Mouse (Mus musculus): ENCODE measurements around the gene Rbfox1. TPM values are rescaled to one million over a fixed set of nuclear protein-coding genes. Genes with fewer than 3 reads are reported as not detected.

Rbfox1 gene
- total RNA-seq, 2 experiments from 2014 or later, result not detected

GRCm38 (mm10) chr16:6844659-6845058 is 959.5 kb downstream of the Rbfox1 start:
- no peak for ATAC-seq (replicated peaks; ENCODE audit: low FRiP score, poor library complexity, severe bottlenecking)

- ATAC-seq (replicated peaks; ENCODE audit: low FRiP score, poor library complexity, severe bottlenecking), result no peak
Observed at GRCm38 (mm10) chr16:6851393-6851792, 966.2 kb downstream of the Rbfox1 start.

- ATAC-seq (replicated peaks; ENCODE audit: low FRiP score, poor library complexity, severe bottlenecking), result no peak
Observed at GRCm38 (mm10) chr16:6853796-6854195, 968.6 kb downstream of the Rbfox1 start.

GRCm38 (mm10) chr16:6861656-6862055 is 976.5 kb downstream of the Rbfox1 start:
- ATAC-seq (replicated peaks; ENCODE audit: low FRiP score, poor library complexity, severe bottlenecking), result no peak

- no peak for ATAC-seq (replicated peaks; ENCODE audit: low FRiP score, poor library complexity, severe bottlenecking)
Observed at GRCm38 (mm10) chr16:6882683-6883430, 997.7 kb downstream of the Rbfox1 start.

GRCm38 (mm10) chr16:6883798-6884197 is 998.6 kb downstream of the Rbfox1 start:
- ATAC-seq (replicated peaks; ENCODE audit: low FRiP score, poor library complexity, severe bottlenecking), result no peak

GRCm38 (mm10) chr16:6885617-6886016 is 1000.5 kb downstream of the Rbfox1 start:
- no peak for ATAC-seq (replicated peaks; ENCODE audit: low FRiP score, poor library complexity, severe bottlenecking)

GRCm38 (mm10) chr16:6889221-6889620 is 1004.1 kb downstream of the Rbfox1 start:
- no peak for ATAC-seq (replicated peaks; ENCODE audit: low FRiP score, poor library complexity, severe bottlenecking)

GRCm38 (mm10) chr16:6897734-6898133 is 1012.6 kb downstream of the Rbfox1 start:
- no peak for ATAC-seq (replicated peaks; ENCODE audit: low FRiP score, poor library complexity, severe bottlenecking)

- ATAC-seq (replicated peaks; ENCODE audit: low FRiP score, poor library complexity, severe bottlenecking), result no peak
Observed at GRCm38 (mm10) chr16:6900006-6900405, 1014.9 kb downstream of the Rbfox1 start.

- no peak for ATAC-seq (replicated peaks; ENCODE audit: low FRiP score, poor library complexity, severe bottlenecking)
Observed at GRCm38 (mm10) chr16:6904984-6905383, 1019.8 kb downstream of the Rbfox1 start.

- no peak for ATAC-seq (replicated peaks; ENCODE audit: low FRiP score, poor library complexity, severe bottlenecking)
Observed at GRCm38 (mm10) chr16:6906001-6906400, 1020.8 kb downstream of the Rbfox1 start.

- ATAC-seq (replicated peaks; ENCODE audit: low FRiP score, poor library complexity, severe bottlenecking), result no peak
Observed at GRCm38 (mm10) chr16:6907550-6907949, 1022.4 kb downstream of the Rbfox1 start.

GRCm38 (mm10) chr16:6914531-6914930 is 1029.4 kb downstream of the Rbfox1 start:
- no peak for ATAC-seq (replicated peaks; ENCODE audit: low FRiP score, poor library complexity, severe bottlenecking)

GRCm38 (mm10) chr16:6918641-6919040 is 1033.5 kb downstream of the Rbfox1 start:
- ATAC-seq (replicated peaks; ENCODE audit: low FRiP score, poor library complexity, severe bottlenecking), result no peak

GRCm38 (mm10) chr16:6919681-6920080 is 1034.5 kb downstream of the Rbfox1 start:
- no peak for ATAC-seq (replicated peaks; ENCODE audit: low FRiP score, poor library complexity, severe bottlenecking)

GRCm38 (mm10) chr16:6927661-6928060 is 1042.5 kb downstream of the Rbfox1 start:
- ATAC-seq (replicated peaks; ENCODE audit: low FRiP score, poor library complexity, severe bottlenecking), result no peak

- no peak for ATAC-seq (replicated peaks; ENCODE audit: low FRiP score, poor library complexity, severe bottlenecking)
Observed at GRCm38 (mm10) chr16:6930795-6931194, 1045.6 kb downstream of the Rbfox1 start.

- no peak for ATAC-seq (replicated peaks; ENCODE audit: low FRiP score, poor library complexity, severe bottlenecking)
Observed at GRCm38 (mm10) chr16:6946151-6946550, 1061.0 kb downstream of the Rbfox1 start.

- no peak for ATAC-seq (replicated peaks; ENCODE audit: low FRiP score, poor library complexity, severe bottlenecking)
Observed at GRCm38 (mm10) chr16:6949666-6950065, 1064.5 kb downstream of the Rbfox1 start.

GRCm38 (mm10) chr16:6955102-6955675 is 1070.0 kb downstream of the Rbfox1 start:
- no peak for ATAC-seq (replicated peaks; ENCODE audit: low FRiP score, poor library complexity, severe bottlenecking)
